Mouse (Mus musculus) midbrain, embryonic 15.5 days (tissue): ENCODE measurements at regions not wholly inside any gene's neighbourhood (a gene's known extent, or its start where the extent isn't known, plus 50 kb on each side); places are given as distances from the start of the nearest gene placed in this dataset.

Source experiments
- ATAC-seq: fragments of 200-750 bp; cut with Nextera tagmentation; replicated peaks from 2 replicates; pipeline ENCODE4 v1.8.0; 2017; ENCODE audit warnings: moderate TSS enrichment
- H3K27ac ChIP-seq: fragments of 300-500 bp; sonication (generic); 2 replicates; pipeline ENCODE4 v1.5.1; 2015; ENCODE audit warnings: mild to moderate bottlenecking, inconsistent platforms
- H3K27me3 ChIP-seq: fragments of 300-500 bp; sonication (generic); replicated peaks from 2 replicates; pipeline ENCODE4 v1.6.1; 2015; ENCODE audit warnings: inconsistent platforms
- H3K36me3 ChIP-seq: fragments of 300-500 bp; sonication (generic); replicated peaks from 2 replicates; pipeline ENCODE4 v1.6.1; 2015; ENCODE audit warnings: inconsistent platforms
- H3K4me1 ChIP-seq: fragments of 300-500 bp; sonication (generic); 2 replicates; pipeline ENCODE4 v1.6.1; 2015; ENCODE audit warnings: inconsistent platforms
- H3K4me2 ChIP-seq: fragments of 300-500 bp; sonication (generic); 2 replicates; pipeline ENCODE4 v1.6.1; 2015; ENCODE audit warnings: inconsistent platforms, mild to moderate bottlenecking, moderate library complexity
- H3K4me3 ChIP-seq: fragments of 300-500 bp; sonication (generic); 2 replicates; pipeline ENCODE4 v1.5.1; 2015; ENCODE audit warnings: mild to moderate bottlenecking, inconsistent platforms
- H3K9ac ChIP-seq: fragments of 300-500 bp; sonication (generic); 2 replicates; pipeline ENCODE4 v1.6.1; 2015; ENCODE audit warnings: mild to moderate bottlenecking, inconsistent platforms
- H3K9me3 ChIP-seq: fragments of 300-500 bp; sonication (generic); 2 replicates; pipeline ENCODE4 v1.6.1; 2016; ENCODE audit warnings: inconsistent platforms
- WGBS: fragments of 180-500 bp; shearing (Covaris S2); methylation state at CpG from one replicate; pipeline ENCODE4 v1.1.7; 2015; ENCODE audit warnings: mixed read lengths; 5-methylcytosine and 5-hydroxymethylcytosine counted together

DNA sequence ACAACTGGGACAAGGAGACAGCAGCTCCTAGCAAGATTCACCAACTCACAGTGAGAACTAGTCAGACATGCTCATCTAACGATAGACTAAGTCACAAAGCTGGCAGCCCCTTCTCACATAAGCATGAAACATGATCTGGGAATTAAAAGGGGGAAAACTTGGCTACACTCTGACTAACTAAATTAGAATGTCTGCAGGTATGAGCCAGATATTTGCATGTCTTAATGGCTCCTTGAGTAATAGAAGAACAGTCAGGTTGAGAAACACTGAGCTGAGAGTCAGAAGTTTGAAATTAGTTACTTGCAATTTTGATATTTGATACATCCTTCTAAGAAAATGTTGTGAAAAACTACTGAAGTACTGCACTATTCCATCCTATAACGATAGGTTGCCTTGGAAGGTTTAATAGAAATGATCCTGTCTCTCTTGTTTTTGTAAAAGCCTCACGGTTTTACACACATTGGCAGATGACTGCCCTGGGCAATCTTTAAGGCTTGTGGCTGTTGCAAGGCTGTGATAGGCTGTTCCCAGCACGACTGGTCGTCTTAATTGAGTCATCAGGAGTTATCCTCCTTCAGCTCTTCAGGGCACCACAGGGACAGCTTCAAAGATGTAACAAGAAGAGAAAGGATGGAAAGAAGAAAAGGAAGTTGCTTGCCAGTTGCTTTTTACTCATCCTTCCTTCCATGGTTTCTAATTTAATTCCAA, 54.8 kb upstream of the Gpc5 start:
- H3K27ac ChIP-seq, result no peak overlapping the region
- WGBS, result 22% methylated on average over 5 of the region's 5 CpGs
- ATAC-seq, result no peak
- no peak overlapping the region for H3K4me2 ChIP-seq
- no peaks in the 10 kb centered on the region; the same call in 1 of the 2 replicates for H3K4me1 ChIP-seq
- H3K27me3 ChIP-seq, result peaks cover 9% of the 10 kb centered on the region; the same call in 1 of the 2 replicates
- no peaks in the 10 kb centered on the region for H3K9me3 ChIP-seq
- no peak overlapping the region for H3K9ac ChIP-seq
- no peak overlapping the region for H3K4me3 ChIP-seq
- H3K36me3 ChIP-seq, result no peaks in the 10 kb centered on the region

DNA sequence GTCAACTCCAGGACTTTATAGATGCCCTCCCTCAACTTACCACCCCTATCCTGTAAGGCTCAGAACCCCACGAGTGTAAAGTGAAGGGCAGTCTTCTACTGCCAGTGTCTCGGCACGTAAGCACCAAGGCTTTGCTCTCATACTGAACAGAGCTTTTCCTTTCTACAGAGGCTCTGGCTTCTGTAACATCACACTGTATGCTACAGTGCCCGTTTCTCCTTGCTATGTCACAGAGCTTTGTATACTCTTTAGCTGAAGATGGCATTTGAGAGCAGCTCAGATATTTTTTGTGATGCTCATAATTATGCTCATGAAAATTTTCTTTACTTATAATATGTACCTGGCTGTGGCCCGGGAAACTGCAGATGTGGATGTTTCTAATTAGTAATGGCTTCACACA, 53.2 kb upstream of the Gpc5 start:
- H3K4me3 ChIP-seq, result no peak overlapping the region
- no peak overlapping the region for H3K27ac ChIP-seq
- 56% methylated on average over 5 of the region's 5 CpGs for WGBS
- peaks cover 4% of the 10 kb centered on the region; the same call in 1 of the 2 replicates for H3K36me3 ChIP-seq
- H3K9me3 ChIP-seq, result no peaks in the 10 kb centered on the region
- no peak overlapping the region for H3K4me2 ChIP-seq
- peaks cover 12% of the 10 kb centered on the region for H3K4me1 ChIP-seq
- H3K27me3 ChIP-seq, result peaks cover 9% of the 10 kb centered on the region; the same call in 1 of the 2 replicates
- H3K9ac ChIP-seq, result no peak overlapping the region
- no peak for ATAC-seq

DNA sequence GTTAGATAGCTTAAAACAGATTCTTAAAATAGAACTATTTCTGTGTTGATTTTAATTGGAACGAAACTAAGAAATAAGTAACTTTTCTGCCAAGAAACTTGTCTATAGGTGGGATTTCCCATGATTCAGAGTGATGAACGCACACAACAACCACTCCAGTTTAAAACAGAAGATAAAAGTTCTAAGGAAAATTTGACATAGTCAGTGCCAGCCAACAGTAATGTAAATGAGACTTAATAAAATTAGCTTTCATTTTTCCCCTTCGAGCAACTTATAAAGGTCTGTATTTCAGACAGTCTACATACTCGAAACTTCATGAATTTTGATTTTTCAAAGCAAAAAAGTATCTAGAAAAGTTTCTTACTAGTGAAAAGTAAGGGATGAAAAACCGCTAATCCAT, 52.5 kb upstream of the Gpc5 start:
- no peak overlapping the region for H3K27ac ChIP-seq
- peak overlapping the region; percentile 72; the same call in 1 of the 2 replicates for H3K4me2 ChIP-seq
- peaks cover 19% of the 10 kb centered on the region for H3K4me1 ChIP-seq
- peaks cover 9% of the 10 kb centered on the region; the same call in 1 of the 2 replicates for H3K27me3 ChIP-seq
- H3K4me3 ChIP-seq, result no peak overlapping the region
- no peak for ATAC-seq
- H3K9me3 ChIP-seq, result no peaks in the 10 kb centered on the region
- H3K9ac ChIP-seq, result no peak overlapping the region
- 74% methylated on average over 5 of the region's 5 CpGs for WGBS
- peaks cover 5% of the 10 kb centered on the region; the same call in 1 of the 2 replicates for H3K36me3 ChIP-seq

DNA sequence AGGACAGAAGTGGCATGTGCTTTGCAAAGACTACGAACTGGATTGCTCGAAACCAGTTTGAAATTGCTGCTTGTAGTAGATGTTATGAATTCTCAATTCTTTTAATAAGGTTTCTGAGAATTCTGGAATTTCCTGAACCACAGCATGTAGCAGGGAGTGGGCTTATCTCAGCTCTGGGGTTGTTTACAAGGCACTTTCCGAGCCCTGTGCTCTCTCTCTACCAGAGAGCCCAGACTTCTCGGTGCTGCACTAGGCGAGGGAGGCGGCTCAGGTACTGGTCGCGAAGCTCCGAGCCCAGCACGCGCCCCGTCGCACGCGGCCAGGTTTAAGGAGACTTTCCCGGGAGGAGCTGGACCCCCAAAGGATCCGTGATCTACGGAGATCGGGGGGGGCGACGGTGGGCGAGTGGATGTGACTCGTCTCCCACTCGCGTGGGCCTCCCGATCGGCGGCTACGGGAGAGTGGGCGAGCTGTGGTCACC, 51.9 kb upstream of the Gpc5 start:
- H3K4me1 ChIP-seq, result peaks cover 22% of the 10 kb centered on the region
- 2% methylated on average over 30 of the region's 30 CpGs for WGBS
- peak overlapping the region; percentile 93 for H3K27ac ChIP-seq
- H3K4me3 ChIP-seq, result peak overlapping the region; percentile 75
- peak overlapping the region; percentile 95 for H3K9ac ChIP-seq
- H3K4me2 ChIP-seq, result peak overlapping the region; percentile 72
- peaks cover 5% of the 10 kb centered on the region; the same call in 1 of the 2 replicates for H3K36me3 ChIP-seq
- ATAC-seq, result peak; percentile 25
- no peaks in the 10 kb centered on the region for H3K9me3 ChIP-seq
- peaks cover 9% of the 10 kb centered on the region; the same call in 1 of the 2 replicates for H3K27me3 ChIP-seq

DNA sequence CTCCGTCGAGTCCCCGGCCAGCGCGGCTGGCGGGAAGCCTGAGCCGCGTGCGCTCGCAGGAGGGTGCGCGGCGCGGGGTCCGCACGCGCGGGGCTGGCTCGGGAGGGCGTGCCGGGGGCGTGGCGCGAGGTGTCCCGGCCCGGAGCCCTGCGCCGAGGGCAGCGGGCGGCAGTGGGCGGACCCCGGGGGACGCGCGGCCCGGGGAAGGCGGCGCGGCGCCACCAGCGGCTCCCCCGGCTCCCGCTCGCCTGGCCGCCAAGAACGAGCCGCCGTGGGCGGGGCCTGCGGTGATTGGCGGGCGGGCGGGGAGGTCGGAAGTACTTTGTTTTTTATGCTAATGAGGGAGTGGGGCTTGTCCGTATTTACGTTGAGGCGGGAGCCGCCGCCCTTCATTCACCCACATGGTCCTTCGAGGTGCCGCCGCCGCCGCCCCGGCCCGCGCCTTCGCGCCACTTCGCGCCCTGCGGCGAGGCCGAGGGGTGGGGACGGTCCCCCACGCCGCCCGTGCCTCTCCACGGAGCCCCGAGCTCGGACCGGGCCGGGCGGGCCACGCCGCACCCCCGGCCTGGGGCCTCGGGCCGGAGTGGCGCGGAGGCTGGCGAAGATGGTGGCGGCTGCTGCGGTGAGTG, 51.3 kb upstream of the Gpc5 start:
- peaks cover 9% of the 10 kb centered on the region; the same call in 1 of the 2 replicates for H3K27me3 ChIP-seq
- ATAC-seq, result peak; percentile 84
- H3K9me3 ChIP-seq, result no peaks in the 10 kb centered on the region
- peak overlapping the region; percentile 93 for H3K27ac ChIP-seq
- peaks cover 25% of the 10 kb centered on the region for H3K4me1 ChIP-seq
- H3K36me3 ChIP-seq, result peaks cover 5% of the 10 kb centered on the region; the same call in 1 of the 2 replicates
- peak overlapping the region; percentile 75 for H3K4me3 ChIP-seq
- H3K9ac ChIP-seq, result peak overlapping the region; percentile 95
- under 1% methylated on average over 91 of the region's 94 CpGs for WGBS
- peak overlapping the region; percentile 72 for H3K4me2 ChIP-seq

DNA sequence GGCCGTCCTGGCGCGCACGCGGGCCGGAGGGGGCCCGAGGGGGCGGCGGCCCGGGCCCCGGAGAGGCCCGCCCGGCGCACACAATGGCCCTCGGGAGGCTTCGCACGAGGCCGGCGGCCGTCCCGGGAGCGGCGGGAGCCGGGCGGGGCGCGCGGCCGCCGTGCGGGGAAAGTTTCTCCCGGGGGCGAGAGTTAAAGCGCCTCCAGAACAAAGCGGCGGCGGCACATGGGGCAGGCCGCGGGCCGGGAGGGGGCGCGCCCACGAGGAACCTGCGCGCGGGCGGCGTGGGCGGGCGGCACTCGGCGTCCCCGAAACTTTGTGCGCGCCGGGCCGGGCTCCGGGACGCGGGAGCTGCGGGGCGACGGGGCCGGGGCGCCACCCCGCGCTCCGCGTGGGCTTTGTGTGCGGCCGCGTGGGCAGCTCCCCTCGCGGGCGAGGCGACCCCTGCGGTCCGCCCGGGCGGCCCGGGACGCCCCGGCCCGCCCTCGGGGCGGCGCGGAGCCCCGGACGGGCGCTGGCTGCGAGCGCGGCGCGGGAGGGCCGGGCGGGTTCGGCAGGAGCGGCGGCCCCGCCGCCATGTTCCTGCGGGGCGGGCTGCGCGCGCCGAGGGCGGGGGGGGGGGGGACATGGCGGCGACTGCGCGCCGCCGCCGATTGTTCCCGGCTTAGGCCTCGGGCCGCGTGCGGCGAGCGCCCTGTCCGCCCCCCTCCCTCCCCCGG, 50.5 kb upstream of the Gpc5 start:
- Histone ChIP-seq H3K27ac (peak overlapping the region; percentile 93), H3K4me3 (peak overlapping the region; percentile 75), H3K9me3 (no peaks in the 10 kb centered on the region), H3K27me3 (peaks cover 9% of the 10 kb centered on the region; the same call in 1 of the 2 replicates), H3K4me2 (peak overlapping the region; percentile 72), H3K9ac (peak overlapping the region; percentile 95), H3K36me3 (peaks cover 5% of the 10 kb centered on the region; the same call in 1 of the 2 replicates), H3K4me1 (peaks cover 28% of the 10 kb centered on the region)
- WGBS, result under 1% methylated on average over 88 of the region's 126 CpGs
- ATAC-seq, result peak; percentile 60

DNA sequence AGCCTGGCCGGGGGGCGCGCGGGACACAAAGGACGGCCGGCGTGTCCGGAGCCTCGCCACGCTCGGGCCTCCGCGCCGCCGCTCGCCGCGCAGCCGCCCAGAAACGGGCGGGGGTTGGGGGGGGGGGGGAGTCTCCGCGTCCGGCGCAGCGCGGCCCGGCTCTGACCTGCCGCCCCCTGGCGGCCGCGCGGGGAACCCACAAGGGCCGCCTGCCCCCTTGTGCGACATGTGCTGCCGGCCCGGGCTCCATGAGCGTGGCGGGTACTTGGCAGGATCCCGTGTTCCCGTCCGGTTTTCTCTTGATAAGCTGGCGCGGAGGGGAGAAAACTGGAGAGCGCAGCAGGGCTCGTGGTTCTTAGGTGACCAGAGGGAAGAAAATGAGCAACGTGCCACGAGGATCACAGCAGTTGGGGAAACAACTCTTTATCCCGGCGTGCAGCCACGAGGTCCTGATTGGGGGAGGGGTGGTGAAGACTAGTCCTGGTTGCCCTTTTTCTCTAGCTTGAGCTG, 49.9 kb upstream of the Gpc5 start:
- ATAC-seq, result peak; percentile 89
- H3K9me3 ChIP-seq, result no peaks in the 10 kb centered on the region
- H3K27me3 ChIP-seq, result peaks cover 9% of the 10 kb centered on the region; the same call in 1 of the 2 replicates
- peak overlapping the region; percentile 75 for H3K4me3 ChIP-seq
- peak overlapping the region; percentile 95 for H3K9ac ChIP-seq
- WGBS, result under 1% methylated on average over 33 of the region's 51 CpGs
- H3K27ac ChIP-seq, result peak overlapping the region; percentile 93
- H3K4me2 ChIP-seq, result peak overlapping the region; percentile 72
- H3K4me1 ChIP-seq, result peaks cover 28% of the 10 kb centered on the region
- H3K36me3 ChIP-seq, result peaks cover 5% of the 10 kb centered on the region; the same call in 1 of the 2 replicates
